Mouse (Mus musculus): ENCODE results near the gene Actr8. TPM values are rescaled to one million over a fixed set of nuclear protein-coding genes. Genes with fewer than 3 reads are reported as not detected.

Actr8 gene
- total RNA-seq, 2 experiments from 2014 or later: 84.0 to 90.4 TPM

DNA sequence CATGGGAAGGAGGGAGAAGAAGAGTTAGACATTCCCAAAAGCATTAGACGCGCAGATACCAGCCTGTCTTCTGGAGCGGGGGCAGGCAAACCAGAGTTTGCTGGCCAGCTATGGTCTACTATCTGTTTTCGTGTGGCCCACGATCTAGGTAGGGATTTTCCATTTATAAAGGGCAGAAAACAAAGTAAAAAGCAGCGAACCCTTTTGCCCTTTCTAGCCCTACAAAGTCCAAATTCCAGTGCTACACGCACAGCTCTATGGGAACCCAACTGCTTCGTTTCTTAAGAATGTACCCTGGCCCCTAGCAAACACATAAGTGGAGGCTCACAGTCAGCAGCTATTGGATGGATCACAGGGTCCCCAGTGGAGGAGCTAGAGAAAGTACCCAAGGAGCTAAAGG, 72.1 kb downstream of the Actr8 start:
- Histone ChIP-seq H3K27ac (no peak overlapping the region), H3K4me3 (no peak overlapping the region)
- no peak for DNase-seq (ENCODE audit: low spot score in 2 of 2)
- TF ChIP-seq CTCF (conservative IDR thresholded peaks at IDR 0.05): no peak

DNA sequence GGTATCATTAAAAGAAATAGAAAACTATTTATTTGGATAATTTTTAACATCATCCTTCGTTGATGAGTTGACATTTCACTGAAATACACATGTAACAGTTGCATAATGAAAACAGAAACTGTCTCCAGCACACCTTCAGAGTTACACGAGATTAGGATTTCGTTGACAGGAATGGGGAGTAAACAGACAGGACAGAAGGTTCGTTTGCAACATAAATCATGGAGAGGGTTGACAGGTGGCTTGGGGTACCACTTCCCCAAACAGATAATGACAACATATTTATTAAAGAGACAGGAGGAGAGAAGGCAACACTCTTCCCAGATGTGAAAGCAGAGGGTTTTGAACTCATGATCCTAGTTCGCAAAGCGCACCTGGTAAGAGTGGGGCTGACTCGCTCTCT, 76.8 kb downstream of the Actr8 start:
- Histone ChIP-seq H3K4me3 (no peak overlapping the region), H3K27ac (no peak overlapping the region)
- no peak for TF ChIP-seq CTCF (conservative IDR thresholded peaks at IDR 0.05)
- DNase-seq (ENCODE audit: low spot score in 2 of 2): no peak

Small RNA genes within 50 kb of the gene (microRNA-seq; reads per million reads assigned to microRNA genes)
- 0 to 0.32 reads per million in 2 experiments for gene Mir6947

Other genes starting within 250 kb of the Actr8 start
- 100 to 1,000 TPM; 107 to 110 TPM for gene Selenok, start 10.0 kb upstream of the Actr8 start, total RNA-seq (2021)
- 1 to 10 TPM; 1.1 to 1.2 TPM for gene Il17rb, start 30.6 kb downstream of the Actr8 start, total RNA-seq (2021)
- 1 to 10 TPM; 2.2 to 2.5 TPM for gene Chdh, start 30.7 kb downstream of the Actr8 start, total RNA-seq (2021)

All from layer of hippocampus, adult 2 months (tissue).